Mouse (Mus musculus): ENCODE data around the gene Ugt1a2. TPM values are rescaled to one million over a fixed set of nuclear protein-coding genes. Genes with fewer than 3 reads are reported as not detected.

Gene Ugt1a2
- total RNA-seq, 4 experiments from 2014 or later = 0.12 TPM; not detected in 3

- DNase-seq (ENCODE audit: low spot score) = no peak
These were observed 56.7 kb downstream of the Ugt1a2 start for GRCm38 (mm10) chr1:88256886-88257663.

DNA sequence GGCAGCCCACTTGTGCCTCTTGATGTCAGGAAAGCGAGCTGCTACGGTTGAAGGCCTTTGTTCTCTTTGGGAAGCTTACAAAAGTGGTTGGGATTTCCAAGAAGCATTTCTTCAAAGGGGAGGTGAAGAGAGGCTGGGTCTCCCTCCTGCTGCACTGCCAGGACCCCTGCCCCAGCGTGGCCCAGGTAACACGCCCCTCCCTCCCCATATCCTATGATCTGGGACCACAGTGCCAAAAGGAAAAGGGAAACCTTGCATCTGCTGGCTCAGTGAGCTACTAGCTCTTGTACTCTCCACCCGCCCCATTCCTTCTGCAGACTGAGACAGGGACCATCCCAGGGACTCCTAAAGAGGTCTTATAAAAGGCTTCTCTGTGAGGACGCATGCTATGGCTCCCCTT, 57.3 kb downstream of the Ugt1a2 start:
- DNase-seq (ENCODE audit: low spot score) = no peak

DNA sequence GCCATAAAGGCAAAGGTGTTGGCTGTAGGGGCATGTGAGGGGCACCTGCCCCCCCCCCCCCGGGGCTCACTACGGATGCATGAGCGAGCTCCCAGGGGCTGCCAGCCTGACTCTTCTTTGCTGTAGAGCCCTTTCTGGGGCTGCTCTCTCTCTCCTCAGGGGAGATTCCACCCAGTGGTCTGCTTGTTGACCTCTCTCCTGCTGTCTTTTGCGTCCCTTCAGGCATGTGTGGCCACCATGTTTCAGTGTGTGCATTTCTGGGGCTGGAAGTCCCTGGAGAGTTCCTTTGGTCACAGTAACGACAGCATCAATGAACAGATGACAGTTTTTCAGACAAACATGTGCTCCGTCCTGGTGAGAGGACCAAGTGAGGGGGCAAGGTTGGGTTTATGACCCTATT, 58.0 kb downstream of the Ugt1a2 start:
- DNase-seq (ENCODE audit: low spot score) = no peak

DNA sequence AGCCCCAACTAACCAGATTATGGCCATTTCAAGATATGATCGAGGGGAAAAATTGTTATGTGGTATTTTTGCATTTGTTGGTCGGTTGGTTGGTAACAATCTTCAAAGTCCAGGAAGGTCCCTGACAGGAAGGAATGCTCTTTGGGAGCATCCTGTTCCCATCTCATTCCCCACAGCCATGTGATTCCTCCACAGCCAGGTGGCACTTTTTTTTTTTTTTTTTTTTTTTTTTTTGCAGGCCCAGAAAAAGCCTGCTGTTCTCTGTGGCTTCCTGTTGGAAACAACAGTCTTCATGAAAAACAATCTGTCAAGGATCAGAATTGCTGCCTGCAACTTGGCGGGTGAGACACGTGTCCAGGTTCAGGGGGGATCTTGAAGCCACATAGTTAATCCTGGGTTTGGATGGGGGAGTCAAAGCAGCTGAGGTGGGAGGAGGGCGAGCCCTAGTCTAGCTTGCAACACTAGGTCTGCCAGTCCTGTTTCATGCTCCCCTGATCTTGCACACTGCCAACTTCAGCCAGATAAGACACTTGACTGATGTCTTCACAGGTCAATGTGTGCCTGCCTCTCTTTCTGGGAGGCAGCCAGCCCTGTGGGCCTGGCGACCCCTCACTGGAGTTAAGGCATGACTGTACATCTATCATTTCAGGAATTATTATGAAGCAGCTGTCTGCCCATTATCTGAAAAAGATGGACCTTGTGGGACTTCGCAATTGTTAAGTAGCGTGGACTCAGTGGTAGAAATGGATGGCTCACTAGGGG, 58.7 kb downstream of the Ugt1a2 start:
- DNase-seq (ENCODE audit: low spot score) = no peak

DNA sequence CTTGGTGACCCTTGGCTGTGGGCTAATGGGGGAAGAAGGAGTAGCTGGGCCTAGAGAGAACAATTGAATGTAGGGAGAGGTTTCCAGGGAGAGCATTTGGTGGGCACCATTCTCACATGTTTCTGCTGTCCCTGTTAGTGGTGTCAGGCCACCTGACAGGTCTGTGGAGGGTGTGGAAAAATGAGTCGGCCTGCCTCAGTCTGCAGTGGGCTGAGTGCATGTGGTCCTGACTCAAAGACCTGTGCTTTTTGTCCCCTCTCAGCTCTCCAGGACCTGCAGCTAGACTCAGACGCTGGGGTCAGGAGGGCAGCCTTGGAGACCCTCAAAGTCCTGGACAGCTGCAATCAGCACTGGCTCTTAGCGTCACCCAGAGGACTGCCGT, 59.2 kb downstream of the Ugt1a2 start:
- DNase-seq (ENCODE audit: low spot score) = no peak

- no peak for DNase-seq (ENCODE audit: low spot score)
These were observed 59.7 kb downstream of the Ugt1a2 start for GRCm38 (mm10) chr1:88260114-88260513.

GRCm38 (mm10) chr1:88260604-88261377, 60.4 kb downstream of the Ugt1a2 start:
- no peak for DNase-seq (ENCODE audit: low spot score)

DNA sequence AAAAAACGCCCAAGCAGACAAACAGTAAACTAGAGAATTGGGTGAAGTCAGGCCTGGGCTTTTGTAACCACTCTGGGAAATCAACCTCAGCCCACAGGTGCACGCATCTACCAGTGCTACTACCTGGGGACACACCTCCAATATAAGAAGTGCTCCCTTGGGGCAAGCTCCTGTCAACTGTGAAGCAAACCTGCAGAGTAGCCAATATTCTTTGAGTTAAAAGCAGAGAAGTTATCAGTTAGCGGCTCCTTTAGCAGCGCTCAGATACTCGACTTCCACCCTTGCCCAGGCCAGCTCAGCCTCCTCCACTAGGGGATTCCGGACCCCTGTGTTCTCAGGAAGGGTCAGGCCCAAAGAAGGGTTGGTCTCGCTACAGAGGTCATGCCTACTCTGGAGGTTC, 61.3 kb downstream of the Ugt1a2 start:
- DNase-seq (ENCODE audit: low spot score) = no peak

DNA sequence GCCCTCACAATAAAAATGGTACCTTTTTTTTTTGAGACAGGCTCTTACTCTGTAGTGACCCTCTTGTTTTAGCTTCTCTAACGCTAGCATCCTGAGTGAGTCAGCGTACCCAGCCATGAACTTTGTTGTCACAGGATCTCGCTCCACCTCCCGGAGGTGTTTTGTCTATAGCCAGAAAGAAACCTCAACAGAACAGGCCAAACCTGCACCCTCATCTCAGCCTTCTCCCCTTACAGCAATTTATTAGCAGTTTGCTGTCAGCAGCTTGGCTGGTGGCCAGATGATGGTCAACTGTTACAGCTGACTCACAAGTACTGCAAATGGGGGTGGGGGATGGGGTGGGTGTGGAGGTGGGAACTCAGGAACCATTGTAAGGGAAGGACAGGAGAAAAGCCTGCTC, 61.9 kb downstream of the Ugt1a2 start:
- DNase-seq (ENCODE audit: low spot score) = no peak

- DNase-seq (ENCODE audit: low spot score) = no peak
These were observed 62.6 kb downstream of the Ugt1a2 start for GRCm38 (mm10) chr1:88262961-88263360.

DNA sequence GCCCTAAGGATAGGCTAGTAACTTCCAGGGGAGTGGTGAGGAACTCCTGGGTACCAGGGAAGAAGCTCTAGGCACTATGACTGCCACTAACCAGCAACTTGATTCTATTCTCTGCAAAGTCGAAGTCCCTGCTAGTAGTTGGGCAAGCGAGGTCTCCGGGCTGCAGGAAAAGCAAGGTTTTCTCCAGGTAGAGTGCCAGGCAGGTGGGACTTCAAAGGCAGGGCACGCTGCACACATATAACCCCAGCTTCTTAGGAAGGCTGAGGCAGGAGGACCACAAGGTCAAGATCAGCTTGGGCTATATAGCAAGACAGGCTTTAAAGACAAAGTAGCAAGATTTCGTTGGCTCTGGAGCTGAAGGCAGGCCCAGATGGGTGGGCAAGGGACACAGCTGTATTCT, 63.4 kb downstream of the Ugt1a2 start:
- DNase-seq (ENCODE audit: low spot score) = no peak

DNA sequence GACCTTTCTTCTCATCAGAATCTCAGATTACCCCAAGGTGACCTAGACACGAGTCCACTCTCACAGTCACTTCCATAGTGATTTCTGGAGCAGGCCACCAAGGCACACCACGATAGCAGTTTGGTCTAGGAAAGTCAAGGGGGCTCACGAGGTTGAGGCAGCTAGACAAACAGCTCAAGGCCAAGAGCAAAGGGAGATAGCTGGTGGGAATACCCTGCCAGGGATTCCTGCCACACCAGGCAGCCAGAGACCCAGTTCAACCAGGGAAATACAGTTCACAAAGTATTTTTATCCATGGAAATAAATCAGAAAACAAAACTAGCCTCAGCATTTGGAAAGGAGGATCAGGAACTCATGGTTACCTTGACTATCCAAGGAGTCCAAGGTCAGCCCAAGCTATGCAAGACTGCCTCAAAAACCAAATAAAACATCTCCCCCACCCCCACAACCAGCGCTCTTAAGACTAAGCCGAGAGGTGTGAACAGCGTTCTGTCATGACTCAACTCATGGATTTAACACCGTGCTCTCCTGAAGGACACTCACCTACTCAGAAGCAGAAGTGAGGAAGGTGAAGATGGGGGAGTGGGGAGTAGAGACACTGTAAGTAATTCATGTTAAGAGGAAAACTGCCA, 64.0 kb downstream of the Ugt1a2 start:
- DNase-seq (ENCODE audit: low spot score) = no peak

- DNase-seq (ENCODE audit: low spot score) = no peak
These were observed 64.5 kb downstream of the Ugt1a2 start for GRCm38 (mm10) chr1:88264869-88265240.

DNA sequence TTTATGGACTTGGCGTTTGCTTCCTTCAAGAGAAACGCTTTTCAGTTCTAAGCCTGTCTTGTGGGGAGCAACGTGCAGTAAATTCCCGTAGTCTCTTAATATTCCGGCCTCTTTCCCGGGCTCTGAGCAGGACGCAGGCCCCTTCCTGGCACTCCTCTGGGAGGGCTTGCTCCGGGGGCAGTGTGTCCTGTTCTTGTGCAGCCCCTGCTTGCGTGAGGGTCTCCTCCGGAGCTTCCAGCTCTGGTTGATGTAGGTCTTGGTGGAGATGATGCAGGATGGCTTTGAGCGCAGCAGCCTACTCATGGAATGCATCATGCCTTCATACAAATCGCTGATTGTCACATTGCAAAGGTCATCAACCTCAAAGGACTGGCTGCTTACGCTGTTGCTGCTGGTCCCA, 65.7 kb downstream of the Ugt1a2 start:
- DNase-seq (ENCODE audit: low spot score) = no peak

- no peak for DNase-seq (ENCODE audit: low spot score)
These were observed 67.1 kb downstream of the Ugt1a2 start for GRCm38 (mm10) chr1:88267489-88267888.

GRCm38 (mm10) chr1:88268070-88268469, 67.7 kb downstream of the Ugt1a2 start:
- no peak for DNase-seq (ENCODE audit: low spot score)

Other genes starting within 250 kb of the Ugt1a2 start
- gene Usp40, start 192.1 kb upstream of the Ugt1a2 start, total RNA-seq (2022) = 10 to 100 TPM; 13.8 to 17.4 (median 15.6) TPM
- gene Ugt1a10, start 145.2 kb upstream of the Ugt1a2 start, total RNA-seq (2022) = not detected
- gene Ugt1a9, start 129.8 kb upstream of the Ugt1a2 start, total RNA-seq (2022) = not detected
- not detected for gene Ugt1a8, start 112.8 kb upstream of the Ugt1a2 start, total RNA-seq (2022)
- gene Ugt1a7c, start 105.5 kb upstream of the Ugt1a2 start, total RNA-seq (2022) = 1 to 10 TPM in 2 of 4 experiments, under 1 TPM in 2; 0.68 to 1.4 (median 0.95) TPM
- 1 to 10 TPM in 2 of 4 experiments, under 1 TPM in 1, not detected in 1; 0.83 to 1.3 (median 1.1) TPM for gene Ugt1a6b, start 97.3 kb upstream of the Ugt1a2 start, total RNA-seq (2022)
- gene Ugt1a6a, start 65.8 kb upstream of the Ugt1a2 start, total RNA-seq (2022) = 1 to 10 TPM; 1.6 to 2.6 (median 2.4) TPM
- under 1 TPM in 3 of 4 experiments, not detected in 1; 0.12 to 0.26 (median 0.22) TPM for gene Ugt1a5, start 34.6 kb upstream of the Ugt1a2 start, total RNA-seq (2022)
- under 1 TPM; 0.26 to 0.60 (median 0.41) TPM for gene Dnajb3, start 5.2 kb downstream of the Ugt1a2 start, total RNA-seq (2022)
- not detected for gene Ugt1a1, start 11.4 kb downstream of the Ugt1a2 start, total RNA-seq (2022)
- under 1 TPM in 1 of 4 experiments, not detected in 3; 0.35 TPM for gene Mroh2a, start 26.4 kb downstream of the Ugt1a2 start, total RNA-seq (2022)
- 10 to 100 TPM; 10.6 to 14.2 (median 11.0) TPM for gene Hjurp, start 77.0 kb downstream of the Ugt1a2 start, total RNA-seq (2022)
- not detected for gene Trpm8, start 77.1 kb downstream of the Ugt1a2 start, total RNA-seq (2022)
- gene Spp2, start 206.4 kb downstream of the Ugt1a2 start, total RNA-seq (2022) = not detected

Data from heart, adult 8-10 months (tissue).